Mouse (Mus musculus) spleen, postnatal 4 days (tissue): ENCODE results near the gene Elp1.

ENCODE experiments used
- DNase-seq, 2 experiments: peaks; one replicate each; pipeline ENCODE4 v3.0.0; 2022; ENCODE audit warnings: low spot score in 2 of 2

The Elp1 gene

GRCm38 (mm10) chr4:56801907-56802668, at the start of gene Elp1, which contains the start of gene Fam206a:
TSS of gene Elp1 (minus strand) at chr4:56802331.
TSS of gene Fam206a (plus strand) at chr4:56802345.
- DNase-seq, result peak; percentile 91 to 98

- DNase-seq, result no peak
Measured at GRCm38 (mm10) chr4:56850724-56851123, 48.6 kb upstream of the Elp1 start.

- DNase-seq, result no peak
Measured at GRCm38 (mm10) chr4:56848044-56848443, 45.9 kb upstream of the Elp1 start.

GRCm38 (mm10) chr4:56847400-56847799, 45.3 kb upstream of the Elp1 start:
- no peak for DNase-seq

- DNase-seq, result no peak
Measured at GRCm38 (mm10) chr4:56845896-56846533, 43.9 kb upstream of the Elp1 start.

- DNase-seq, result no peak
Measured at GRCm38 (mm10) chr4:56844911-56845310, 42.8 kb upstream of the Elp1 start.

- no peak for DNase-seq
Measured at GRCm38 (mm10) chr4:56843963-56844362, 41.8 kb upstream of the Elp1 start.

- DNase-seq, result no peak
Measured at GRCm38 (mm10) chr4:56842501-56842900, 40.4 kb upstream of the Elp1 start.

GRCm38 (mm10) chr4:56840297-56840696, 38.2 kb upstream of the Elp1 start:
- no peak for DNase-seq

GRCm38 (mm10) chr4:56837661-56838060, 35.5 kb upstream of the Elp1 start:
- no peak for DNase-seq

- no peak for DNase-seq
Measured at GRCm38 (mm10) chr4:56831998-56832397, 29.9 kb upstream of the Elp1 start.

- no peak for DNase-seq
Measured at GRCm38 (mm10) chr4:56831013-56831609, 29.0 kb upstream of the Elp1 start.

GRCm38 (mm10) chr4:56829511-56829921, 27.4 kb upstream of the Elp1 start:
- no peak for DNase-seq

- DNase-seq, result no peak
Measured at GRCm38 (mm10) chr4:56828932-56829331, 26.8 kb upstream of the Elp1 start.

GRCm38 (mm10) chr4:56824231-56824630, 22.1 kb upstream of the Elp1 start:
- DNase-seq, result no peak

- DNase-seq, result no peak
Measured at GRCm38 (mm10) chr4:56820017-56820550, 18.0 kb upstream of the Elp1 start.

GRCm38 (mm10) chr4:56815131-56815530, 13.0 kb upstream of the Elp1 start:
- no peak for DNase-seq

GRCm38 (mm10) chr4:56812096-56812495, 10.0 kb upstream of the Elp1 start:
- DNase-seq, result no peak

- DNase-seq, result no peak
Measured at GRCm38 (mm10) chr4:56811642-56812041, 9.5 kb upstream of the Elp1 start.

- DNase-seq, result no peak
Measured at GRCm38 (mm10) chr4:56809050-56809449, 6.9 kb upstream of the Elp1 start.

- no peak for DNase-seq
Measured at GRCm38 (mm10) chr4:56802669-56803150, 579 bp upstream of the Elp1 start.

GRCm38 (mm10) chr4:56791373-56791772, 10.8 kb downstream of the Elp1 start:
- no peak for DNase-seq
